Comparison of ENCODE assay signal across 8 mouse cellular contexts in genomic region chr1:165762914-165763634, GRCm38 (mm10). TPM values are rescaled to one million over a fixed set of nuclear protein-coding genes. Genes with fewer than 3 reads are reported as not detected.
A peak's percentile ranks its signal among the peaks of the same experiment; 100 is the strongest.
DNase-seq lines count a peak whose midpoint lies in the region; ATAC-seq and TF ChIP-seq lines count a peak whose summit lies in the region.

No protein-coding gene starts in this region.

- peak overlapping the region; percentile 78 for H3K4me3 ChIP-seq in lung, embryonic 14.5 days (ENCODE audit: low read depth, low read length)
- H3K4me3 ChIP-seq in embryonic facial prominence, embryonic 10.5 days, result peak overlapping the region; percentile 77
- peak overlapping the region; percentile 85 for H3K4me3 ChIP-seq in midbrain, embryonic 16.5 days (ENCODE audit: low read depth, low read length)

- 0 out of 2 replicates have a peak, but pooled peaks cover 3% of the 10 kb centered on the region for H3K27me3 ChIP-seq in lung, embryonic 14.5 days (ENCODE audit: insufficient read depth, low read length)
- H3K27me3 ChIP-seq in embryonic facial prominence, embryonic 10.5 days (replicated peaks; ENCODE audit: low read depth, poor library complexity, severe bottlenecking), result peaks cover 33% of the 10 kb centered on the region
- H3K27me3 ChIP-seq in midbrain, embryonic 16.5 days (ENCODE audit: control insufficient read depth, insufficient read depth, low read depth, low read length), result peaks cover 5% of the 10 kb centered on the region

- H3K4me1 ChIP-seq in lung, embryonic 14.5 days (ENCODE audit: insufficient read depth), result peaks cover 8% of the 10 kb centered on the region
- peaks cover 31% of the 10 kb centered on the region for H3K4me1 ChIP-seq in embryonic facial prominence, embryonic 10.5 days
- peaks cover 18% of the 10 kb centered on the region for H3K4me1 ChIP-seq in midbrain, embryonic 16.5 days (ENCODE audit: control insufficient read depth, insufficient read depth, low read length)

- H3K27ac ChIP-seq in lung, embryonic 14.5 days (ENCODE audit: low read depth), result no peak overlapping the region
- 0 out of 2 replicates have a peak overlapping the region, but pooled peaks have one; percentile 81 for H3K27ac ChIP-seq in embryonic facial prominence, embryonic 10.5 days (replicated peaks)
- H3K27ac ChIP-seq in midbrain, embryonic 16.5 days (ENCODE audit: low read length), result no peak overlapping the region

- peak; percentile 48; the same call in 1 of the 2 replicates for ATAC-seq in lung, embryonic 14.5 days (ENCODE audit: insufficient read depth)
- peak; percentile 53 for ATAC-seq in inflammation-experienced regulatory T-cells, adult 6 months
- peak; percentile 36 for ATAC-seq in midbrain, embryonic 16.5 days

- H3K4me2 ChIP-seq in lung, embryonic 14.5 days, result peak overlapping the region; percentile 88
- peak overlapping the region; percentile 98 for H3K4me2 ChIP-seq in midbrain, embryonic 16.5 days (ENCODE audit: low read length)

- TF ChIP-seq CTCF in lung, embryonic 14.5 days (IDR thresholded peaks at IDR 0.05; ENCODE audit: low read depth), result no peak

- no peak overlapping the region for H3K9ac ChIP-seq in lung, embryonic 14.5 days
- no peak overlapping the region for H3K9ac ChIP-seq in midbrain, embryonic 16.5 days (ENCODE audit: low read depth, low read length)

- DNase-seq in lung, embryonic 14.5 days, result peak; percentile 57
- no peak for DNase-seq in lung, postnatal 36 days
- no peak for DNase-seq in embryonic facial prominence, embryonic 10.5 days (ENCODE audit: low spot score)
- no peak for DNase-seq in urinary bladder, postnatal 25 days (ENCODE audit: low spot score)
- DNase-seq in kidney, postnatal 25 days, result no peak
- DNase-seq in cerebellum, postnatal 25 days, result no peak

- 21% methylated on average over 14 of the region's 14 CpGs for WGBS in lung, embryonic 14.5 days
- 28% methylated on average over 14 of the region's 14 CpGs for WGBS in embryonic facial prominence, embryonic 10.5 days
- 24% methylated on average over 14 of the region's 14 CpGs for WGBS in midbrain, embryonic 16.5 days

- no peaks in the 10 kb centered on the region for H3K36me3 ChIP-seq in lung, embryonic 14.5 days (ENCODE audit: insufficient read depth)
- H3K36me3 ChIP-seq in embryonic facial prominence, embryonic 10.5 days (replicated peaks), result no peaks in the 10 kb centered on the region
- H3K36me3 ChIP-seq in midbrain, embryonic 16.5 days (ENCODE audit: control insufficient read depth, insufficient read depth, low read length), result no peaks in the 10 kb centered on the region

- H3K9me3 ChIP-seq in lung, embryonic 14.5 days (ENCODE audit: low read depth, low read length), result no peaks in the 10 kb centered on the region
- no peaks in the 10 kb centered on the region for H3K9me3 ChIP-seq in embryonic facial prominence, embryonic 10.5 days
- no peaks in the 10 kb centered on the region for H3K9me3 ChIP-seq in midbrain, embryonic 16.5 days (replicated peaks; ENCODE audit: control insufficient read depth, low read length, poor library complexity, severe bottlenecking)

RNA-seq across cellular contexts. Expression of gene Creg1, which starts 0.5 kb away (rescaled TPM):
- polyA plus RNA-seq in lung, embryonic 14.5 days (2014; fragmentation: Nextera tagmentation; extraction: Ambion mirVana), result 54.3 and 58.3 TPM in 2 replicates
- polyA plus RNA-seq in embryonic facial prominence, embryonic 10.5 days (2016; fragmentation: Nextera tagmentation; extraction: Ambion mirVana), result 32.4 and 40.5 TPM in 2 replicates
- 10 to 100 TPM; 15.6 to 20.4 (median 17.6) TPM for polyA plus RNA-seq in inflammation-experienced regulatory T-cells, adult 6 months (2017; shearing (Covaris generic))
- polyA plus RNA-seq in midbrain, embryonic 16.5 days (2015; fragmentation: Nextera tagmentation; extraction: Ambion mirVana), result 32.6 and 33.9 TPM in 2 replicates

RNA-seq across cellular contexts. Expression of gene Cd247, which starts 25.4 kb away (rescaled TPM):
- 1.1 and 1.5 TPM in 2 replicates for polyA plus RNA-seq in lung, embryonic 14.5 days (2014; fragmentation: Nextera tagmentation; extraction: Ambion mirVana)
- 1.6 and 1.7 TPM in 2 replicates for polyA plus RNA-seq in embryonic facial prominence, embryonic 10.5 days (2016; fragmentation: Nextera tagmentation; extraction: Ambion mirVana)
- 100 to 1,000 TPM; 373 to 445 (median 435) TPM for polyA plus RNA-seq in inflammation-experienced regulatory T-cells, adult 6 months (2017; shearing (Covaris generic))
- 1.2 and 1.3 TPM in 2 replicates for polyA plus RNA-seq in midbrain, embryonic 16.5 days (2015; fragmentation: Nextera tagmentation; extraction: Ambion mirVana)

RNA-seq across cellular contexts. Expression of gene Rcsd1, which starts 53.5 kb away (rescaled TPM):
- 22.9 and 25.2 TPM in 2 replicates for polyA plus RNA-seq in lung, embryonic 14.5 days (2014; fragmentation: Nextera tagmentation; extraction: Ambion mirVana)
- 10.3 and 10.8 TPM in 2 replicates for polyA plus RNA-seq in embryonic facial prominence, embryonic 10.5 days (2016; fragmentation: Nextera tagmentation; extraction: Ambion mirVana)
- 100 to 1,000 TPM in 2 of 3 experiments, 10 to 100 TPM in 1; 84.1 to 109 (median 101) TPM for polyA plus RNA-seq in inflammation-experienced regulatory T-cells, adult 6 months (2017; shearing (Covaris generic))
- polyA plus RNA-seq in midbrain, embryonic 16.5 days (2015; fragmentation: Nextera tagmentation; extraction: Ambion mirVana), result 7.8 and 7.9 TPM in 2 replicates

Comparison
In these comparisons a context has a peak if more than half of its experiments do, and no peak if none do; other contexts are left out.
1. RNA of gene Cd247, which starts 25.4 kb away (polyA plus RNA-seq): 373 to 445 TPM in inflammation-experienced regulatory T-cells, adult 6 months; 1.6 to 1.7 TPM in embryonic facial prominence, embryonic 10.5 days, 1.1 to 1.5 TPM in lung, embryonic 14.5 days and 1.2 to 1.3 TPM in midbrain, embryonic 16.5 days; every median in the first group is over 100 times any median in the second.
2. Peak in every context shown above with its lines, with median percentiles within 50 percentile points of each other: ATAC-seq and H3K4me3 ChIP-seq.